Mouse (Mus musculus) MEL (cell line): ENCODE measurements around the gene Cep72. TPM values are rescaled to one million over a fixed set of nuclear protein-coding genes. Genes with fewer than 3 reads are reported as not detected.

ENCODE experiments used
- DNase-seq: peaks from one replicate; pipeline ENCODE4 v3.0.0; 2011; ENCODE audit warnings: low read depth, low spot score
- H3K27ac ChIP-seq: 2 replicates; pipeline ENCODE4 v1.5.1; 2012; ENCODE audit warnings: low read depth, mild to moderate bottlenecking, control low read depth, low read length, moderate library complexity; ENCODE audit not compliant: control insufficient read depth
- H3K27me3 ChIP-seq, 2 experiments: fragments of 150-350 bp in 1 of 2; sonication (generic) in 1 of 2; 2 replicates each; pipeline ENCODE4 v1.6.1; 2012; ENCODE audit warnings: low read length in 2 of 2, mild to moderate bottlenecking in 2 of 2, improper control_type of control experiment in 1 of 2, moderate library complexity in 1 of 2; ENCODE audit not compliant: insufficient read depth in 2 of 2, control insufficient read depth in 1 of 2
- H3K36me3 ChIP-seq, 2 experiments: 2 replicates each; pipeline ENCODE4 v1.6.1; 2012 to 2014; ENCODE audit warnings: low read length in 2 of 2, improper control_type of control experiment in 1 of 2, inconsistent platforms in 1 of 2, mild to moderate bottlenecking in 1 of 2; ENCODE audit not compliant: insufficient read depth in 2 of 2, control insufficient read depth in 1 of 2
- H3K4me1 ChIP-seq, 2 experiments: fragments of 150-350 bp in 1 of 2; sonication (generic) in 1 of 2; 2 replicates each; pipeline ENCODE4 v1.6.1; 2012; ENCODE audit warnings: low read length in 2 of 2, improper control_type of control experiment in 1 of 2, mild to moderate bottlenecking in 1 of 2; ENCODE audit not compliant: insufficient read depth in 2 of 2, control insufficient read depth in 1 of 2
- H3K4me3 ChIP-seq, 2 experiments: fragments of 150-350 bp in 1 of 2; sonication (generic) in 1 of 2; 2 replicates each; pipeline ENCODE4 v1.5.1; 2012; ENCODE audit warnings: low read depth in 2 of 2, low read length in 2 of 2, mild to moderate bottlenecking in 2 of 2, moderate library complexity in 2 of 2, control low read depth in 1 of 2, improper control_type of control experiment in 1 of 2; ENCODE audit not compliant: control insufficient read depth in 1 of 2, insufficient read depth in 1 of 2
- H3K79me2 ChIP-seq: 2 replicates; pipeline ENCODE4 v1.6.1; 2012; ENCODE audit warnings: mild to moderate bottlenecking, low read length, moderate library complexity; ENCODE audit not compliant: control insufficient read depth, poor library complexity, insufficient read depth
- H3K9ac ChIP-seq: 2 replicates; pipeline ENCODE4 v1.6.1; 2012; ENCODE audit warnings: low read depth, mild to moderate bottlenecking, control low read depth, low read length, moderate library complexity; ENCODE audit not compliant: control insufficient read depth, poor library complexity, severe bottlenecking
- H3K9me3 ChIP-seq: fragments of 150-350 bp; sonication (generic); replicated peaks from 2 replicates; pipeline ENCODE4 v1.6.1; 2012; ENCODE audit warnings: mild to moderate bottlenecking, low read length, improper control_type of control experiment, moderate library complexity; ENCODE audit not compliant: insufficient read depth
- CHD1 ChIP-seq: IDR thresholded peaks from 2 replicates; pipeline ENCODE4 v1.6.1; 2012; ENCODE audit warnings: low read depth, mild to moderate bottlenecking, inconsistent platforms, low read length, improper control_type of control experiment
- CHD2 ChIP-seq: IDR thresholded peaks from 2 replicates; pipeline ENCODE4 v1.6.1; 2011; ENCODE audit warnings: low read length, improper control_type of control experiment
- E2F4 ChIP-seq: IDR thresholded peaks from 2 replicates; pipeline ENCODE4 v1.6.1; 2011; ENCODE audit warnings: low read depth, low read length, improper control_type of control experiment, borderline replicate concordance
- ELF1 ChIP-seq: IDR thresholded peaks from 2 replicates; pipeline ENCODE4 v1.6.1; 2014; ENCODE audit warnings: low read depth, mild to moderate bottlenecking, inconsistent platforms, low read length, improper control_type of control experiment, moderate library complexity
- EP300 ChIP-seq, 2 experiments: IDR thresholded peaks; 2 replicates each; pipeline ENCODE4 v1.6.1; 2011; ENCODE audit warnings: improper control_type of control experiment in 2 of 2, low read length in 2 of 2, low read depth in 1 of 2, mild to moderate bottlenecking in 1 of 2
- ETS1 ChIP-seq: IDR thresholded peaks from 2 replicates; pipeline ENCODE4 v1.6.1; 2012; ENCODE audit warnings: low read depth, mild to moderate bottlenecking, inconsistent platforms, low read length, improper control_type of control experiment, moderate library complexity
- GATA1 ChIP-seq: IDR thresholded peaks from 2 replicates; pipeline ENCODE4 v1.6.1; 2011; ENCODE audit warnings: low read depth, low read length, improper control_type of control experiment
- HCFC1 ChIP-seq: IDR thresholded peaks from 2 replicates; pipeline ENCODE4 v1.6.1; 2012; ENCODE audit warnings: low read depth, mild to moderate bottlenecking, inconsistent platforms, low read length, improper control_type of control experiment, moderate library complexity
- KAT2A ChIP-seq: conservative IDR thresholded peaks from 2 replicates; pipeline ENCODE4 v1.6.1; 2012; ENCODE audit warnings: low read depth, low read length, improper control_type of control experiment, inconsistent platforms
- MAFK ChIP-seq: IDR thresholded peaks from 2 replicates; pipeline ENCODE4 v1.6.1; 2011; ENCODE audit warnings: low read depth, mild to moderate bottlenecking, low read length, improper control_type of control experiment, borderline replicate concordance
- MAZ ChIP-seq: IDR thresholded peaks from 2 replicates; pipeline ENCODE4 v1.6.1; 2012; ENCODE audit warnings: low read depth, mild to moderate bottlenecking, inconsistent platforms, low read length, improper control_type of control experiment
- MEF2A ChIP-seq: IDR thresholded peaks from 2 replicates; pipeline ENCODE4 v1.6.1; 2014; ENCODE audit warnings: low read depth, mild to moderate bottlenecking, inconsistent platforms, low read length, improper control_type of control experiment; ENCODE audit not compliant: poor library complexity, insufficient replicate concordance, severe bottlenecking; ENCODE audit errors: extremely low read depth
- MYB ChIP-seq: IDR thresholded peaks from 2 replicates; pipeline ENCODE4 v1.6.1; 2011; ENCODE audit warnings: mild to moderate bottlenecking, low read depth, low read length, improper control_type of control experiment
- MYC ChIP-seq: IDR thresholded peaks from 2 replicates; pipeline ENCODE4 v1.6.1; 2011; ENCODE audit warnings: low read depth, mild to moderate bottlenecking, low read length, improper control_type of control experiment, moderate library complexity
- NELFE ChIP-seq: IDR thresholded peaks from 2 replicates; pipeline ENCODE4 v1.6.1; 2011; ENCODE audit warnings: low read depth, low read length, improper control_type of control experiment
- POLR2A ChIP-seq, 2 experiments: IDR thresholded peaks; 2 replicates each; pipeline ENCODE4 v1.6.1; 2011 to 2012; ENCODE audit warnings: low read length in 2 of 2, mild to moderate bottlenecking in 2 of 2, control low read depth in 1 of 2, improper control_type of control experiment in 1 of 2, low read depth in 1 of 2, moderate library complexity in 1 of 2; ENCODE audit not compliant: control insufficient read depth in 1 of 2, insufficient read depth in 1 of 2, poor library complexity in 1 of 2
- POLR2AphosphoS2 ChIP-seq: IDR thresholded peaks from 2 replicates; pipeline ENCODE4 v1.6.1; 2011; ENCODE audit warnings: low read length, improper control_type of control experiment
- POLR2AphosphoS5 ChIP-seq: IDR thresholded peaks from 2 replicates; pipeline ENCODE4 v1.6.1; 2012; ENCODE audit warnings: low read depth, borderline replicate concordance, mild to moderate bottlenecking, inconsistent platforms, low read length, moderate library complexity, mixed read lengths
- RAD21 ChIP-seq: IDR thresholded peaks from 2 replicates; pipeline ENCODE4 v1.6.1; 2011; ENCODE audit warnings: mild to moderate bottlenecking, low read depth, low read length, improper control_type of control experiment
- SIN3A ChIP-seq: IDR thresholded peaks from 2 replicates; pipeline ENCODE4 v1.6.1; 2012; ENCODE audit warnings: low read length, improper control_type of control experiment, inconsistent platforms
- TBP ChIP-seq: IDR thresholded peaks from 2 replicates; pipeline ENCODE4 v1.8.0; 2011; ENCODE audit warnings: low read depth, low read length, improper control_type of control experiment
- UBTF ChIP-seq: IDR thresholded peaks from 2 replicates; pipeline ENCODE4 v1.6.1; 2012; ENCODE audit warnings: low read depth, mild to moderate bottlenecking, inconsistent platforms, low read length, improper control_type of control experiment, moderate library complexity, borderline replicate concordance; ENCODE audit not compliant: insufficient read depth
- USF1 ChIP-seq: IDR thresholded peaks from 2 replicates; pipeline ENCODE4 v1.6.1; 2014; ENCODE audit warnings: low read depth, mild to moderate bottlenecking, inconsistent platforms, low read length, improper control_type of control experiment, moderate library complexity
- ZC3H11A ChIP-seq: IDR thresholded peaks from 2 replicates; pipeline ENCODE4 v1.6.1; 2012; ENCODE audit warnings: low read depth, mild to moderate bottlenecking, inconsistent platforms, low read length, improper control_type of control experiment
- ZMIZ1 ChIP-seq: IDR thresholded peaks from 2 replicates; pipeline ENCODE4 v1.6.1; 2012; ENCODE audit warnings: low read depth, mild to moderate bottlenecking, inconsistent platforms, low read length, improper control_type of control experiment, moderate library complexity
- ZNF384 ChIP-seq: IDR thresholded peaks from 2 replicates; pipeline ENCODE4 v1.6.1; 2012; ENCODE audit warnings: low read depth, mild to moderate bottlenecking, inconsistent platforms, low read length, improper control_type of control experiment
- polyA plus RNA-seq, 2 experiments: library from polyadenylated mRNA; stranded (reverse) in 1 of 2; unstranded in 1 of 2; fragments of >175 nt in 1 of 2; fragments of >200 nt in 1 of 2; gene quantifications; 2 replicates each; pipeline versions ENCODE4 v1.2.1 to v1.2.4; 2012; ENCODE audit warnings: low replicate concordance in 2 of 2, low read depth in 1 of 2; ENCODE audit not compliant: insufficient read length in 2 of 2, insufficient read depth in 1 of 2, missing spikeins in 1 of 2
- total RNA-seq: library from RNA; depleted of rRNA; stranded (reverse); fragments of 300-350 nt; gene quantifications from 2 replicates; pipeline ENCODE4 v1.2.3, GENCODE M21; 2012

Gene Cep72
- total and polyA plus RNA-seq, 3 experiments = 2.2 to 7.0 TPM; not detected in 1

GRCm38 (mm10) chr13:74029013-74029412 is 33.1 kb downstream of the Cep72 start:
- Histone ChIP-seq H3K27ac (no peak overlapping the region), H3K4me3 (no peak overlapping the region), H3K4me1 (no peaks in the 10 kb centered on the region), H3K36me3 (no peaks in the 10 kb centered on the region), H3K9ac (no peak overlapping the region), H3K79me2 (no peaks in the 10 kb centered on the region), H3K9me3 (no peaks in the 10 kb centered on the region), H3K27me3 (no peaks in the 10 kb centered on the region)
- no peak for TF ChIP-seq HCFC1
- DNase-seq = peak; percentile 11

- Histone ChIP-seq H3K36me3 (no peaks in the 10 kb centered on the region), H3K4me3 (no peak overlapping the region), H3K9me3 (no peaks in the 10 kb centered on the region), H3K4me1 (no peaks in the 10 kb centered on the region), H3K27me3 (no peaks in the 10 kb centered on the region), H3K27ac (no peak overlapping the region), H3K9ac (no peak overlapping the region), H3K79me2 (no peaks in the 10 kb centered on the region)
- no peak for TF ChIP-seq RAD21
- TF ChIP-seq ZNF384 = no peak
- TF ChIP-seq NELFE = no peak
- TF ChIP-seq ELF1 = no peak
- no peak for TF ChIP-seq HCFC1
- no peak for TF ChIP-seq ZMIZ1
- TF ChIP-seq POLR2AphosphoS2 = no peak
- no peak for TF ChIP-seq GATA1
- TF ChIP-seq CHD1 = no peak
- no peak for TF ChIP-seq TBP
- no peak for TF ChIP-seq USF1
- no peak for TF ChIP-seq MYC
- TF ChIP-seq ETS1 = no peak
- no peak for TF ChIP-seq MEF2A
- no peak for TF ChIP-seq MYB
- no peak for DNase-seq
Measured at GRCm38 (mm10) chr13:74028116-74028515, 34.0 kb downstream of the Cep72 start.

DNA sequence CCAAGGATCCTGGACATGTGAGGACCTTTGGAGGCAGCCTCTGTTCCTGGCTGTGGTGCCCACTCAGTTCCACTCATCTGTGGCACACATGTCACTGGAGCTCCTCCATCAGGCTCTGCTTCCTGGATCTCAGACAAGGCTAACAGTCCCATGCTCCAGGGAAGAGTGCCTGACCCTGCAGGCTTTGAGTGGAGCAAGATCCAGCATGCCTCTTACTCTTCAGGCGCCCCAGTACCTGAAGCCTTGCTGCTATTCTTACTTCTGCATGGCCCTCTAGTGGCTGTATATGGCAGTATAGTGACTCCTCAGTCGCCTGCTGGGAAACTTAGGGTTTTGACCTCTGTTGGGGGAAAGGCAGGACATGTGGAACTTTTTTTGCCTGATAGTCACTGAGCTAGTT is 35.9 kb downstream of the Cep72 start:
- no peaks in the 10 kb centered on the region for H3K9me3 ChIP-seq
- H3K27me3 ChIP-seq = no peaks in the 10 kb centered on the region
- DNase-seq = peak; percentile 57
- H3K79me2 ChIP-seq = no peaks in the 10 kb centered on the region
- no peak overlapping the region for H3K9ac ChIP-seq
- no peaks in the 10 kb centered on the region for H3K4me1 ChIP-seq
- no peak overlapping the region for H3K4me3 ChIP-seq
- no peaks in the 10 kb centered on the region for H3K36me3 ChIP-seq
- no peak overlapping the region for H3K27ac ChIP-seq
- TF ChIP-seq KAT2A (no peak), MYC (no peak), EP300 (IDR thresholded peaks at IDR 0.05; ENCODE audit: low read depth in 1 of 2, low read length in 2 of 2) (no peak), GATA1 (no peak), ELF1 (no peak), UBTF (no peak), POLR2AphosphoS5 (no peak), CHD1 (no peak), MAFK (no peak), NELFE (no peak), CHD2 (no peak), TBP (no peak), SIN3A (no peak), E2F4 (no peak), POLR2A (IDR thresholded peaks at IDR 0.05; ENCODE audit: control insufficient read depth in 1 of 2, insufficient read depth in 1 of 2, low read depth in 1 of 2, low read length in 2 of 2, poor library complexity in 1 of 2) (no peak), ZC3H11A (peak; percentile 10; the same call in 1 of the 2 replicates), RAD21 (peak; percentile 56), MAZ (no peak), MEF2A (no peak)
